Mouse (Mus musculus): ENCODE results near the gene Olfr270. TPM values are rescaled to one million over a fixed set of nuclear protein-coding genes. Genes with fewer than 3 reads are reported as not detected.

The Olfr270 gene
- total RNA-seq (2022): not detected

DNA sequence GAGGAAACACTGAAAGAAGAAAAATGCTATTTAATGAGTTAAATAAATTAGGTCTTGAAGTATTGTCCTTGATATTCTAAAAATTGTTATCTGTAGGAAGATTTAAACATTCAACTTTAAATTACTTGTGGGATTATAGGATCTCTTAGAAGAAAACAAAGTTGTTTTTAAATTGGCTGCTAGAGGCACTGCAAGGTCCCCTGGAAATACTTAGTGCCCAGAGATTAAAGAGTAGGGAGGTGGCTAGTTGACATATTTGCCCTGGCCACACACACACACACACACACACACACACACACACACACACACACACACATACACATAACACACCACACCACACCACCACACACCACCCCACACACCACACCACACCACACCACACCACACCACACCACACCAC is at the start of gene Olfr270:
Olfr270 (plus strand) TSS at position 301 of the 400 bp plus-strand sequence.
- DNase-seq (ENCODE audit: low spot score in 2 of 2): no peak

GRCm38 (mm10) chr4:52916659-52917310 is 47.6 kb upstream of the Olfr270 start:
- no peak for DNase-seq (ENCODE audit: low spot score in 2 of 2)

- DNase-seq (ENCODE audit: low spot score in 2 of 2): no peak
Measured at GRCm38 (mm10) chr4:52917311-52917688, 47.0 kb upstream of the Olfr270 start.

DNA sequence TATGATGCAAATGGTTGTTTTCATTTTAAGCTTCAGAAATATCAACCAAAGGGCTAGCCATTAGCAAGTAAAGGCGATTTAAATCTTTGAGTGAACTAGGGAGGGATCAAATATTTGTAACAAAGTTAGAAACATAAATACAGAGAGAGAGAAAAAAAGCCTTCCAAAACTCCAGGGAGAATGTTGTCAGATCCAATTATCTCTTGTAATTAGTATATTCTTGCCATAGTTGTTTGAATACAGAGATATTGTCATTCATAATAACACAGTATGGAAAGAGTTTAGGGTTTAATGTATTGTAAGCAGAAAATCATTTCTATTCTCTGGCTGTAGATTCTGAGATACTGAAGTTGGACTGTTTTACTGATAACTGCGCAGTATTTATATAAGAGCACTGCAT is 45.3 kb upstream of the Olfr270 start, which contains the start of gene Olfr272:
Olfr272 (minus strand) TSS at position 101 of the 400 bp plus-strand sequence.
- no peak for DNase-seq (ENCODE audit: low spot score in 2 of 2)

DNA sequence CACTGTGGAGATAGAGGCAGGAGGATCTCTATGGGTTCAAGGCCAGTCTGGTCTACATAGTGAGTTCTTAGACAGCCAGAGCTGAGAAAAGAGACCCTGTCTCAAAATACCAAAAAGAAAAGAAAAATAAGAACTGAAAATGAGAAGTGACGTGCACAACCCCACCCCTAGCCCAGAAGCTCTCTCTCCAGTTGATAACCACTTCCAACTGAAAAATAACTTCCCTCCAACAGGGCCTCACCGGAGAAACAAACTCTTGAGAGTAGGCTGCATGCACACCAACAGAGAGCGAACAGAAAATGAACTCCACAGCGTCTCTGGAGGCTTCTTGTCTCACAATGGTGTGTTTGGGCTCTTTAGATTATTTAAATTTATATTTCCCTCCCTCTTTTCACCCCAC is 33.9 kb upstream of the Olfr270 start:
- no peak for DNase-seq (ENCODE audit: low spot score in 2 of 2)

GRCm38 (mm10) chr4:52946665-52947064 is 17.7 kb upstream of the Olfr270 start:
- DNase-seq (ENCODE audit: low spot score in 2 of 2): no peak

DNA sequence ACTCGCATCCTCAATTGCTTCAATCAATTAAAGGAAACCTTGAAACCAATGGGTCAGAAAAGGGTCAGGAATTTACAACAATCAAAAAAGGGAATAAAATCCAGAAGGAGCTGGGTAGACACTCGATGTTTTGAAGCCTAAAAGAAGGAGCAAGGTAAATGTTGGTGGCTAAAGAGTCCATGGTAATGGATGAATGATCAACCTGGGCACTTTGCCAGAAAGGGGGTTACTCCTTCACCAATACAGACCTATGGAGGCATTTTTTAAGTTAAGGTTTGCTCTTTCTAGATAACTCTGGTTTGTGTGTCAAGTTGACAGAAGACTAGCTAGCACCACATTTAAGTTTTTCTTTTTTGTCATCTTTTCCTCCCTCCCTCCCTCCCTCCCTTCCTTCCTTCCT is 15.3 kb upstream of the Olfr270 start:
- DNase-seq (ENCODE audit: low spot score in 2 of 2): no peak

- peak; percentile 38 to 58 for DNase-seq (ENCODE audit: low spot score in 2 of 2)
Measured at GRCm38 (mm10) chr4:52958693-52959092, 5.7 kb upstream of the Olfr270 start.

DNA sequence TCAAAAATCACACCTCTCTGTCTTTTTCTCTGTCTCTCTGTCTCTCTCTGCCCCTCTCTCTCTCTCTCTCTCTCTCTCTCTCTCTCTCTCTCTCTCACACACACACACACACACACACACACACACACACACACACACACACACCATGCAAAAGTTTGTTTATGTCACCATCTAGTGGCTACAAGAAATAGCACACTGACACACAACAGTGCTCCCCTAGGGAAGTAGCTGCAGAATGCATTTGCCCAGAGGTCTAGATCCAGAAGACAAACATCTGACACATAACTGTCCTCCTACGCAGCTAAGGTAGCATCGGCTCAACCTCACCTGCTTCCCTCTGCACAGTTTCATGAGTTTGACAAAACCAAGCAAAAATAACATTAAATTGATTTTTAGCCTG is 20.9 kb downstream of the Olfr270 start:
- no peak for DNase-seq (ENCODE audit: low spot score in 2 of 2)

- DNase-seq (ENCODE audit: low spot score in 2 of 2): no peak
Measured at GRCm38 (mm10) chr4:52986266-52986665, 21.9 kb downstream of the Olfr270 start.

GRCm38 (mm10) chr4:52989248-52989647 is 24.9 kb downstream of the Olfr270 start, which contains the start of gene Nipsnap3a:
TSS of gene Nipsnap3a (plus strand) at chr4:52989272.
- DNase-seq (ENCODE audit: low spot score in 2 of 2): no peak

GRCm38 (mm10) chr4:52999449-52999848 is 35.1 kb downstream of the Olfr270 start:
- DNase-seq (ENCODE audit: low spot score in 2 of 2): no peak

GRCm38 (mm10) chr4:53000154-53000553 is 35.8 kb downstream of the Olfr270 start:
- no peak for DNase-seq (ENCODE audit: low spot score in 2 of 2)

DNA sequence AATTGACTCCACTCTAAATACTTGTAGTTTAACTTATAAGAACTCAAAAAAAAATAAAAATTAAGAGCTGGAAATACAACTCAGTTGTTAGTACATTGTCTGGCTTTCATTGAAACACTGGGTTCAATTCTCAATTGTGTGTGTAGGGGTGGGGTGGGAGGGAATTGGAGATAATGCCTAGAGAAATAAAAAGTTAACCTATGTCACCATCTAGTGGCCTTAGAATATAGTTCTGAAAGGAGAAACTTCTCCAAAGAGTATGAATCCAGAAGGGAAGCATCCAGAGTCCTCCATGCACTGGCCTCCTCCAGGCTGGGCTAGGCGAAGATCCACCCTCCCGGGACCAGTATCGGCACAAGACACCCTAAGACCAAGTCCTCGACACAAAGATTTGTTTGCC is 44.8 kb downstream of the Olfr270 start:
- DNase-seq (ENCODE audit: low spot score in 2 of 2): no peak

DNA sequence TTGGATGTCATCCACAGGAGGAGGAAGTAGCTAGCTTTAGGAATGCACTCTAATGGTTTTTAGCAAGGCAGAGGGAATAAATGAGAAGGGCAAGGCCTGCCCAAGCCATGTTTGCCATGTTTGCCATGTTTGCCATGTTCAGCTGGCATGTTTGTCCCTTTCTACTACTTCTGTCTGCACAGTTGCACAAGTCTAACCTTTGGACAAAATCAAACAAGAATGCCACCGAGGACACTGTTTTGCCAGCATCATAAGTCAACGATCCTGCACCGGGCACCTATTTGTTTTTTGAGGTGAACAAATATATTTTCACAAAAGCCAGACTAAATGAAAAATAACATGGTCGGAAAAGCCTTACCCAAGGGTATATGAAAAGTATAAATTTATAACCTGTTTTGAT is 45.5 kb downstream of the Olfr270 start:
- no peak for DNase-seq (ENCODE audit: low spot score in 2 of 2)

DNA sequence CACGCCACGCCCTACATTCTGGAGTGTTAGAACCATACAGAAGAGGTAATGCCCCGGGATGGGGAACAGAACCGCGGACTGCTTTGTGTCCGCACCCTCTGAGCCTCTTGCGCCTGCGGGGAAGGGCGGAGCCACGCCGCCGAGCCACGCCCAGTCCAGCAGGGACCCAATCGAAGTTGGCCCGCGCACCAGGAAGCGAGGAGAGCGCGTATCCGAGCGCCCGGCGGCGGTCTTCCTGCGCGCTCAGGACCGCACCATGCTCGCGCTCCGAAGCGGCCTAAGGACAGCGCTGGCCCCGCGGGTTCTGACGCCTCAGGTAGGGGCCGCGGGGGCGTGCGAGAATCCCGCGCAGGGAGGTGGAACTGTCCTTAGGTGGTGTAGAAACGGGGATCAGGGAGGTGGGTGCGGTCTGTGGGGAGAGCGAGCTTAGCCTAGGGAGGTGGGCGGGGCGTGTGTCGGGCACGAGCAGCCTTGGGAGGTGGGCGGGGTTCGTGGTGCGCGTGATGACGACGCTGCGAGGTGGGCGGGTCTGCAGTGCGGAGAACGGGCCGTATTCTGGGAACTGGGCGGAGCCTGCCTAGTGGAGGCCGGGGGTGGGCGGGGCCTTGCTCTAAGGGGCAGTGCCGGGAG is 47.5 kb downstream of the Olfr270 start, which contains the start of gene Nipsnap3b:
Nipsnap3b (plus strand) TSS at position 149 of the 630 bp plus-strand sequence.
- peak; percentile 92 to 93 for DNase-seq (ENCODE audit: low spot score in 2 of 2)

DNA sequence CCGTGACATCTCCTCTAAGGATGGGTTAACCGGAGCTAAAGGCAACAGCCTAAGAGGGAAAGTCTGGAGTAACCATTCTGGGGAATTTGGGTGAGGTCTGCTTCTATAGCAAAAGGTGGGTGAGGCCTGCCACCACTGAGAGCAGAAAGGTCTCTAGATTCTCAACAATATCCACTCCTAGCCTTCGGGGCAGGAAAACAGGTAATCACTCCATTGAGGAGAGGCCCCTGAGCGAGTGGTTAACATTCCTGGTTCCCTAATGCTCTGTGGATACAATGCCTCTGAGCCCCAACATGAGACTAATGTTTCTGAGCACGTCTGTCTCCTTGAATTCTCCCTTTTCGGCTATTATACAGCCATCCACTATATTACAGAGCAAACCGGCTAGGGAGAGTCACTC is 50.1 kb downstream of the Olfr270 start:
- DNase-seq (ENCODE audit: low spot score in 2 of 2): no peak

DNA sequence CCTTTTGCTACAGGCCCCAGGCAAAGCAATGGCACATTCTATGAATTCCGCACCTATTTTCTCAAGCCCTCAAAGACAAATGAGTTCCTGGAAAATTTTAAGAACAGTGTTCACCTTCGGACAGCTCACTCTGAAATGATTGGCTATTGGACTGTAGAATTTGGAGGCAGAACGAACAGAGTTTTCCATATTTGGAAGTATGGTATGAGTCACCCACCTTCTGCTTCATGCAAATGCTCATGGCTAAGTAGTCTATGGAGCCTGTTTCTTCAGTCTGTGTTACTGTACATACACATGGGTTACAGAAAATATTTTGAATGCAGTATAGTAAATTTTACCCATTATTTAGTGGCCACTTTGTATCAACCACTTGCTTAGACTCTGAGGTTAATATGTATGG is 50.7 kb downstream of the Olfr270 start:
- no peak for DNase-seq (ENCODE audit: low spot score in 2 of 2)

DNA sequence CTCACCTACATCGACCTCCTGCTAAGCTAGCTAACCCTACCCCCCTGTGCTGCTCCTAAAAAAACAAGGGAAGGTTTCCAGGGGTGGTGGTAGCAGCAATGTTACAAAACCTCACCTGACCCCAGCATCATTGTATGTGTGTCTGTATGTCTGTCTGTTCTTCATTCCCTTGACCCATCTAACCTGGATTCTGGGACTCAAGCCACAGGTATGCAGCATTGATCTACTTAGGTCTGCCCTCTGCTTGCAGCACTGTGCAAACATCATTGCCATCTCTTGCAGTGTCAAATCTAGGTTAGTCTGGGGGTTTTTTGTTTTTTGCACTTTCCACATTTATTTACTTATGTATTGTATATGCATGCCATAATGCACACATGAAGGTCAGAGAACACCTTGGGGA is 54.0 kb downstream of the Olfr270 start:
- DNase-seq (ENCODE audit: low spot score in 2 of 2): no peak

Measured in layer of hippocampus, adult 8-10 months (tissue).